Mouse (Mus musculus) gastrocnemius, postnatal 4 days (tissue): ENCODE results near the gene Gm16181. TPM values are rescaled to one million over a fixed set of nuclear protein-coding genes. Genes with fewer than 3 reads are reported as not detected.

Experiments used
- DNase-seq, 2 experiments: peaks; one replicate each; pipeline ENCODE4 v3.0.0; 2021 to 2022; ENCODE audit warnings: low spot score in 2 of 2, mixed read lengths in 2 of 2
- total RNA-seq, 2 experiments: library from RNA; stranded (reverse); gene quantifications; 2 replicates each; pipeline ENCODE4 v1.2.3; 2021

Gene Gm16181
- total RNA-seq, 2 experiments from 2014 or later: 0.52 TPM; not detected in 1

- no peak for DNase-seq
Measured at GRCm38 (mm10) chr17:35194844-35195630, 25.6 kb upstream of the Gm16181 start.

- DNase-seq: peak; percentile 78 to 87
Measured at GRCm38 (mm10) chr17:35195631-35196320, 24.9 kb upstream of the Gm16181 start.

DNA sequence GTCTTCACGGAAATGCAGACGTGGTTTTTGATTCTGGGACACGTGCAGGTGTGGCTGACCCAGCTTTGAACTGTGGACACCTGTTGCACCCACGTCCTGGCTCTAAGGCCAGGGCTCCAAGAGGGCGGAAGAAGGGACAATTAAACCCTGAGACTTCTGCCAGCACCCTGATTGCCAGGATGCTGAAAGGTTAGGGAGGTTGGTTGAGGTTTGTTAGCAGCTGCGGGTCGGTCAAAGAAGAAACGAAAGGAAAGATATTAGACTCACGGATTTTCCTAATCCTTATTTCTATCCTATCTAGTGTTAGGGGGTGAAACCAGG lies 24.4 kb upstream of the Gm16181 start:
- DNase-seq: no peak

DNA sequence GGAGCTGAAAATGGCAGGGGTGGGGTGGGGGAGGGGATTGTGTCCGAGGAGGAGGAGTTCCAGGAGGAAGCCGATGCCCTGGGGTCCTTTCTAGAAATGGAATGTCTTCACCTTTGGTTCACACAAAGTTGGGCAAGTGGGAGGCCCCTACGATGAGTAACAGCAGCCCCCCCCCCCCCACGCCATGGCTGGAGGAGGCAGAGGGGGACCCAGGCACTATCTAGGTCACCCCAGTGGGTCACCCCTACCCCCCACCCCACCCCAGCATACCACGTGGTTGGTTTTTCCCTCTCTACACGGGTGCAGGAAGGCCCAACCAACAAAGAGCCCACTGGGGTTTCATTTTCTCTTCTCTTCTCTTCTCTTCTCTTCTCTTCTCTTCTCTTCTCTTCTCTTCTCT lies 23.5 kb upstream of the Gm16181 start:
- no peak for DNase-seq

GRCm38 (mm10) chr17:35198029-35198428 lies 22.6 kb upstream of the Gm16181 start:
- no peak for DNase-seq

DNA sequence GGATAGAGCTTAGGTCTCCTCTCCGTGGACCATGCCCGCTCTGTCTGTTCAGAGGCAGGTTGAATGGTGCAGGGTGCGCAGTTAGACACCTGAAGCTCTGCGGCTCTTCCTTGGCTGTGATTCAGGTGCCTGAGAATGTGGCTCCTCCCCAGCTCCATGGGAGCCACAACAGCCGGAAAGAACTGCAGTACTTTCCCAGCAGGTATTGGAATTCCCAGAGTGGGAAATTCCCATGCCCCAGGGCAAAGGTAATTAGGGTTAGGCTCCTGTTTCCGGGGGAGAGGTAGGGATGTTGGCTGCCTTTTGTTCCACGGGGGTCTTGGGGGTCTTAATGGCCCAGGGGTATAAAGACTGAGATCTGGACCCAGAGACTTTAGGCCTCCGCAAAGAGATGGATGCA lies 21.7 kb upstream of the Gm16181 start:
- DNase-seq: no peak

- no peak for DNase-seq
Measured at GRCm38 (mm10) chr17:35200398-35200797, 20.2 kb upstream of the Gm16181 start.

DNA sequence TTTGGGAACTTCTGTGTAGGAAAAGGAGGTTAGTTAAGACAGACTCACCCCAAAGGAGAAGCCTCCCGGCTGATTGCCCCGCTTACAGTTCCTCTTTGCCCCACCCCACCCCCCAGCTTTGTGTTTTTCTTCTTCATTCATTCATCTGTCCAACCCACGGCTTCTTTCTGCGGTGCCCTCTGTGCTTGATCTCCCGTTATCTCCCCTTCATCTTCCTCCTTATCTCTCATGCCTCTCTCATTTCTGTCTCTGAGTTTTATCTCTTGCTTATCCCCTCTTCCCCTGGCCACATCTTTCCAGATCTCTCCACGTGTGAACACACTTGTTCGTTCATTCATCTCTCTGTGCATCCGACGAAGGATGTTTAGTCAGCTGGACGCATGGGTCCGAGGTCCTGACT lies 19.5 kb upstream of the Gm16181 start:
- no peak for DNase-seq

GRCm38 (mm10) chr17:35201787-35202186 lies 18.8 kb upstream of the Gm16181 start, which contains the start of gene Tnf:
Gene Tnf, minus strand, starts transcription at chr17:35202007.
- peak in 1 of 2 experiments; percentile 52 for DNase-seq

GRCm38 (mm10) chr17:35202442-35202841 lies 18.2 kb upstream of the Gm16181 start:
- DNase-seq: no peak

DNA sequence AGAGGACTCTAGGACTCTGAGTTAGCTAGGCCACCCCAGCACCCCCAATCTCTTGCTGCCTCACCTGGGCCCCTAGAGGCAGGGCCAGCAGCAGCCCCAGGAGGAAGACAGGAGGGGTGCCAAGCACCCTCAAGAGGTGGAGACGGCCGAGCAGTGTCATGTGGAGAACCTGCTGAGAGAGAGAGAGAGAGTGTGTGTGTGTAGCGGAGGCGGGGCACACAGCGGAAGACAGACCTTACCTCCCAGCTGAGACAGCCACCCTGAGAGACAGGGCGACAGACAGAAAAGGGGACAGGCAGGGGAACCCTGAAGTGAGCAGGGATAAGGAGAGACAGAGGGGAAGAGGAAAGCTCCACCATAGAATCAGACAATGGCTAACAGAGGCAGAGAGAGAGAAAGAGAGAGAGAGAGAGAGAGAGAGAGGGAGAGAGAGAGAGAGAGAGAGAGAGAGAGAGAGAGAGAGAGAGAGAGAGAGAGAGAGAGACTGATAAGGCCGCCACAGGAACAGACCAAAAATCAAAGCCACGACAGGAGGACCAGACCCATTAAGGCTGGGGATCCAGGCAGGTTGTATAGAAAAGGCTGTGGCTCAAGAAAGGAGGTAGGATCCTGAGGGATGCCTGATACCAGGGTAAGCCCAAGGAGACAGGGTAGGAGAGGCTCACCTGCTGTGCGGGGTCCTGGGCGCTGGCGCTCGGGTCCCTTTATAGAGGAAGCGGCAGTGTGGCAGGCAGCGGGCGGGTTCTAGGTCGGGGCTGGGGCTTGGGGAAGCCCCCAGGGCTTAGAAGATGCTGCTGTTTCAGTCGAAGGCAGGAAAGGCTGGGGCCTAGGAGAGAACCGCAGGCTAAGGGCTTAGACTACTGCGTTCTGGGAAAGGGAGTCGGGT lies 15.9 kb upstream of the Gm16181 start, which contains the start of gene Lta:
Gene Lta, minus strand, starts transcription at position 858 of the 886 bp plus-strand sequence.
- DNase-seq: no peak

DNA sequence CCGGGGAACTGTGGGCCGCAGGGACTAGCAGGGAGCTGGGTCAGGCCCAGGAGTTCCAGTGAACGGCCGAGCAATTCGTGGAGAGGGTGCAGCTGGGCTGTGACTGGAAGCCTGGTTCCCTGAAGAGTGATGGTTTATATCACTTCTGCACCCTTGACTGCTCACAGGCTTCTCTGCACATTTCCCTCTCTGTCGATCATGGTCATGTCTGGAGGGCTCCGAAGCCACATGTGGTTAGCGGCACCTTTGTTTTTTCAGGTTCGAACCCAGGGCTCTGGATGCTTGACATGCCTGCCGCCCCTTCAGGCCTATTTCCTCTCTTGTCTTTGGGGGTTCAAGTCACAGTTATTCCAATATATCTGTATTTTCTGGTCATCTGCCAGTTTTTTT lies 15.3 kb upstream of the Gm16181 start:
- DNase-seq: no peak

GRCm38 (mm10) chr17:35209785-35210535 lies 10.7 kb upstream of the Gm16181 start:
- no peak for DNase-seq

- DNase-seq: no peak
Measured at GRCm38 (mm10) chr17:35210593-35210992, 10.0 kb upstream of the Gm16181 start.

DNA sequence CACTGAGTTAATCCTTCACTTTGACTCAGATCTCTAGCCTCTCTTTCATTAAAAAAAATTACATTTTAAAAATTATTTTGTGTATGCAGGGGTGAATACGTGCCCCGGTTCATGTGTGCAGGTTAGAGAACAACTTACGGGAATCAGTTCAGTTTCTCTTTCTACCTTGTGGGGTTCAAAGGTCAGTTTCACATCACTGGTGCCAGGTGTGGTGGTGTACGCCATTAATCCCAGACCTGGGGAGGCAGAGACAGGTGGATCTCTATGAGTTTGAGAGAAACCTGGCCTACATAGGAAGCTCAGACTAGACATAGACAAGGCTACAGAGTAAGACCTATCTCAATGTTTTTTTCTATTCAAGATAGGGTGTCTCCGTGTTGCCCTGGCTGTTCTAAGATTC lies 7.6 kb upstream of the Gm16181 start:
- no peak for DNase-seq

DNA sequence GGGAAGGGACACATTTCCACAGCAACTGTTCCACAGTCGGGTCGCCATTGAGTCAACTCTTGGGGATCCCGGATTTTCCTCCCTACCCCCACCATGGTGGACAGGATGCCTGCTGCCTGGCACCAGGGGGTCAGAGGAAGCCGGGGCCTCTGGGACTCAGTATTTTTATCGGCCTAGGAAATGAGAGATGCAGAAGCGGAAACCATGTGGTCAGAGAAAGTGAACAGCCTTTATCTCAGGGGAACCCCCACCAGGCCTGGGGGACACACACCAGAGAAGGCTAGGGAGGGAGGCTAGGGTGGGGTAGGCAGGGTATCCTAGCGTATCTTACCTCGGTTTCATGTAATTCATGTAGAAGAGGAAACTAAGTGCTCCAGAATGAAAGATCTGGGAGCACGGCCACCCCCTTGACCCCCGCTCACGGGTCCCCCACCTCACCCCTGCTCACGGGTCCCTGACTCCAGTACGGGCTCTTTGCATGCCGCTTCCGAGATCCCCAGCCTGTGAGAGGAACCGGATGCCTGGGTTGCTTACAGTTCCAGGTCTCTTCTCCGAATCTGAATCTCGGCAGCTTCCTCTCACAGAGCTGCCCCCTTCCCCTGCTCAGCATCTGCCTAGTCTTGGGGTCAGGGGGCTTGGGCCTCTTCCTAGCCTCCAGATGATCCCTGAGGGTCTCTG lies 2.0 kb upstream of the Gm16181 start:
- DNase-seq: no peak

GRCm38 (mm10) chr17:35219601-35220041 lies 1.0 kb upstream of the Gm16181 start:
- no peak for DNase-seq

- DNase-seq: no peak
Measured at GRCm38 (mm10) chr17:35222299-35222698, 1.7 kb downstream of the Gm16181 start.

GRCm38 (mm10) chr17:35224641-35225040 lies 4.0 kb downstream of the Gm16181 start:
- DNase-seq: no peak

DNA sequence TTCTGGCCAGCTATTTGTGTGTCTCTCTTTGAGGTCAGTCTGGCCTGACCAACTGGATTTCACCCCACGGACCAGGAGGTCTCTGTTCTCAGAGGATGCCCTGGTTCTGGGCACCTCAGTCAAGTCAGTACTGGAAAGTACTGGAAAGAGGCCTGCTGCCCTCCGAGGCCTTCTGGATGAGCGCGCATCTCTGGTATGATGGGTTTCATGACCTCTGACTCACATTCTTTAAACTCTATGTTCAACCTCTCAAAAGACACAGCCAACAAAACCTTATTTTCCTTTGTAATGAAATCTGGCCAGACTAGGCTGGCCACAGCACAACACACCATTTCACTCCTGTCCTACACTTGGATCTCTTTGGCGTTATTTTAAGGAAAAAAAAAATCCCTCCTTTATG lies 4.8 kb downstream of the Gm16181 start:
- DNase-seq: no peak
